Mouse (Mus musculus): ENCODE measurements around the gene Elf4.

- no peak for TF ChIP-seq CTCF (IDR thresholded peaks at IDR 0.05 in 2 of 3, conservative IDR thresholded peaks at IDR 0.05 in 1 of 3; ENCODE audit: control insufficient read depth in 1 of 3, insufficient read depth in 1 of 3, low read depth in 2 of 3, low read length in 3 of 3, poor library complexity in 1 of 3, severe bottlenecking in 1 of 3)
- no peak for TF ChIP-seq USF2 (IDR thresholded peaks at IDR 0.05; ENCODE audit: borderline replicate concordance in 1 of 2, insufficient read depth in 1 of 2, low read depth in 1 of 2, low read length in 2 of 2)
- no peak for TF ChIP-seq POLR2A (IDR thresholded peaks at IDR 0.05; ENCODE audit: control insufficient read depth in 1 of 2, insufficient read depth in 1 of 2, low read depth in 1 of 2, low read length in 2 of 2, poor library complexity in 1 of 2)
- no peak for TF ChIP-seq EP300 (IDR thresholded peaks at IDR 0.05; ENCODE audit: low read depth in 1 of 2, low read length in 2 of 2)
- TF ChIP-seq CHD2 (IDR thresholded peaks at IDR 0.05; ENCODE audit: low read length) = no peak
- TF ChIP-seq GABPA (IDR thresholded peaks at IDR 0.05; ENCODE audit: low read depth, low read length) = no peak
- no peak for TF ChIP-seq UBTF (IDR thresholded peaks at IDR 0.05; ENCODE audit: borderline replicate concordance, insufficient read depth, low read depth, low read length)
- TF ChIP-seq GATA1 (IDR thresholded peaks at IDR 0.05; ENCODE audit: low read depth, low read length) = no peak
- no peak for TF ChIP-seq MAX (IDR thresholded peaks at IDR 0.05; ENCODE audit: low read length)
- TF ChIP-seq HCFC1 (IDR thresholded peaks at IDR 0.05; ENCODE audit: low read depth, low read length) = no peak
- no peak for TF ChIP-seq NRF1 (IDR thresholded peaks at IDR 0.05; ENCODE audit: insufficient read depth, low read depth, low read length, poor library complexity, severe bottlenecking)
- TF ChIP-seq MAZ (IDR thresholded peaks at IDR 0.05; ENCODE audit: low read depth, low read length) = no peak
- TF ChIP-seq MEF2A (IDR thresholded peaks at IDR 0.05; ENCODE audit: extremely low read depth, insufficient replicate concordance, low read depth, low read length, poor library complexity, severe bottlenecking) = no peak
- TF ChIP-seq E2F4 (IDR thresholded peaks at IDR 0.05; ENCODE audit: borderline replicate concordance, low read depth, low read length) = no peak
Observed at GRCm38 (mm10) chrX:48444677-48445076, 18.3 kb downstream of the Elf4 start.
